Mouse (Mus musculus) heart, embryonic 15.5 days (tissue): ENCODE measurements around the gene Has3. TPM values are rescaled to one million over a fixed set of nuclear protein-coding genes. Genes with fewer than 3 reads are reported as not detected.

Experiments
- ATAC-seq: fragments of 200-750 bp; cut with Nextera tagmentation; replicated peaks from 2 replicates; pipeline ENCODE4 v1.8.0; 2017; ENCODE audit warnings: low read depth, moderate TSS enrichment; ENCODE audit not compliant: insufficient number of reproducible peaks, insufficient read depth, low FRiP score
- H3K27ac ChIP-seq: fragments of 300-500 bp; sonication (generic); 2 replicates; pipeline ENCODE4 v1.5.1; 2015; ENCODE audit warnings: mild to moderate bottlenecking, inconsistent platforms
- H3K27me3 ChIP-seq: fragments of 300-500 bp; sonication (generic); 2 replicates; pipeline ENCODE4 v1.6.1; 2015; ENCODE audit warnings: inconsistent platforms
- H3K36me3 ChIP-seq: fragments of 300-500 bp; sonication (generic); 2 replicates; pipeline ENCODE4 v1.6.1; 2015; ENCODE audit warnings: mild to moderate bottlenecking, inconsistent platforms
- H3K4me1 ChIP-seq: fragments of 300-500 bp; sonication (generic); replicated peaks from 2 replicates; pipeline ENCODE4 v1.6.1; 2015; ENCODE audit warnings: inconsistent platforms
- H3K4me2 ChIP-seq: fragments of 300-500 bp; sonication (generic); 2 replicates; pipeline ENCODE4 v1.6.1; 2015; ENCODE audit warnings: inconsistent platforms, mild to moderate bottlenecking, moderate library complexity
- H3K4me3 ChIP-seq: fragments of 300-500 bp; sonication (generic); 2 replicates; pipeline ENCODE4 v1.5.1; 2015; ENCODE audit warnings: mild to moderate bottlenecking, inconsistent platforms
- H3K9ac ChIP-seq: fragments of 300-500 bp; sonication (generic); 2 replicates; pipeline ENCODE4 v1.6.1; 2015; ENCODE audit warnings: mild to moderate bottlenecking, inconsistent platforms
- H3K9me3 ChIP-seq: fragments of 300-500 bp; sonication (generic); replicated peaks from 2 replicates; pipeline ENCODE4 v1.6.1; 2016; ENCODE audit warnings: inconsistent platforms
- WGBS: fragments of 180-500 bp; shearing (Covaris S2); methylation state at CpG from one replicate; pipeline ENCODE4 v1.1.7; 2015; ENCODE audit warnings: mixed read lengths; 5-methylcytosine and 5-hydroxymethylcytosine counted together
- polyA plus RNA-seq: library from polyadenylated mRNA; unstranded; fragments of >200 nt; fragmentation: Nextera tagmentation; extraction: Ambion mirVana; gene quantifications from 2 replicates; pipeline ENCODE4 v1.2.1, GENCODE M21; 2015

Has3 gene
- polyA plus RNA-seq, 1 experiment from 2014 or later: 0.14 TPM

DNA sequence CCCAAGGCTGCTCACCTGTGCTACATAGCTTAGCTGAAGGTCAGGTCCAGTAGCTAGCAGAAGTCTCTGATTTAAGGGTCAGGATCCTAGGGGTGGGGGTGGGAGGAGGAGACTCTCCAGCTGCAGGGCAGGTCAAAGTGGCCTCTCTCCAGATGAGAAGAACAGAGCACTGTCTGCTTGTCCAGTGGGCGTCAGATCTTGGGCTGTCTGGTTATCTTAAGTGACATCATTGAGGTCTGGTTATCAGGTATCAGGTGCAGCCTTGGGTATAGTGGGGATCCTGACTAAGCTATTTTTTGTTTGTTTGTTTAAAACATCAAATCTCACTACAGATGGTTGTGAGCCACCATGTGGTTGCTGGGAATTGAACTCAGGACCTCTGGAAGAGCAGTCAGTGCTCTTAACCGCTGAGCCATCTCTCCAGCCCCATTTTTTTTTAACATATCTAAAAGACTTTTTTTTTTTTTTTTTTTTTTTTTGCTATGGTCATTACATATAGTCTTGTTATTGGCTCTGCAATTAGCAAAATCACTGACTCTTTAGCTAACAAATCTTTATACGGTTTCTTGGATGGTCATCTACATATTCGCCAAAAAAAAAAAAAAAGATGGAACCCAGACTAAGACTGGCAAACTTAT is 63.6 kb downstream of the Has3 start:
- Histone ChIP-seq H3K4me2 (no peak overlapping the region), H3K36me3 (no peaks in the 10 kb centered on the region), H3K9ac (no peak overlapping the region), H3K27ac (no peak overlapping the region), H3K27me3 (no peaks in the 10 kb centered on the region), H3K4me3 (no peak overlapping the region), H3K9me3 (no peaks in the 10 kb centered on the region), H3K4me1 (peaks cover 26% of the 10 kb centered on the region)
- ATAC-seq: no peak
- 89% methylated on average over 4 of the region's 4 CpGs for WGBS

Other genes with a start within 250 kb of the Has3 start
- 6.7 and 8.6 TPM in 2 replicates for gene Tango6, start 187.2 kb upstream of the Has3 start, polyA plus RNA-seq
- 36.4 and 43.1 TPM in 2 replicates for gene Utp4, start 23.4 kb downstream of the Has3 start, polyA plus RNA-seq
- 12.6 and 15.8 TPM in 2 replicates for gene Sntb2, start 65.5 kb downstream of the Has3 start, polyA plus RNA-seq
- 52.8 and 57.3 TPM in 2 replicates for gene Vps4a, start 161.0 kb downstream of the Has3 start, polyA plus RNA-seq
- gene Pdf, start 178.4 kb downstream of the Has3 start, polyA plus RNA-seq: 42.3 and 49.8 TPM in 2 replicates
- gene Cog8, start 186.4 kb downstream of the Has3 start, polyA plus RNA-seq: 25.1 and 28.9 TPM in 2 replicates
- 46.8 and 54.4 TPM in 2 replicates for gene Nip7, start 186.6 kb downstream of the Has3 start, polyA plus RNA-seq
- not detected in 2 replicates for gene Tmed6, start 195.4 kb downstream of the Has3 start, polyA plus RNA-seq
- 9.5 and 10.4 TPM in 2 replicates for gene Terf2, start 226.3 kb downstream of the Has3 start, polyA plus RNA-seq